ENCODE assay signal across 7 mouse cellular contexts in genomic region chr5:149319874-149320323, GRCm38 (mm10). TPM values are rescaled to one million over a fixed set of nuclear protein-coding genes. Genes with fewer than 3 reads are reported as not detected.
DNase-seq lines count a peak whose midpoint lies in the region; ATAC-seq and TF ChIP-seq lines count a peak whose summit lies in the region.

No protein-coding gene starts in this region.

- H3K4me2 ChIP-seq in lung, embryonic 16.5 days (ENCODE audit: low read depth, low read length) = peak overlapping the region; percentile 45
- H3K4me2 ChIP-seq in forebrain, postnatal 0 days (ENCODE audit: low read depth) = peak overlapping the region; percentile 29
- no peak overlapping the region for H3K4me2 ChIP-seq in limb, embryonic 15.5 days
- H3K4me2 ChIP-seq in stomach, embryonic 15.5 days = no peak overlapping the region

- H3K4me3 ChIP-seq in lung, embryonic 16.5 days (ENCODE audit: low read length) = no peak overlapping the region
- no peak overlapping the region for H3K4me3 ChIP-seq in forebrain, postnatal 0 days (ENCODE audit: low read depth, low read length)
- H3K4me3 ChIP-seq in limb, embryonic 15.5 days = 0 out of 2 replicates have a peak overlapping the region, but pooled peaks have one; percentile 4
- no peak overlapping the region for H3K4me3 ChIP-seq in stomach, embryonic 15.5 days (replicated peaks)

- peak overlapping the region; percentile 84 for H3K27ac ChIP-seq in lung, embryonic 16.5 days (ENCODE audit: low read length)
- peak overlapping the region; percentile 86 for H3K27ac ChIP-seq in forebrain, postnatal 0 days (ENCODE audit: low read depth, low read length)
- peak overlapping the region; percentile 94 for H3K27ac ChIP-seq in limb, embryonic 15.5 days
- H3K27ac ChIP-seq in stomach, embryonic 15.5 days = peak overlapping the region; percentile 88

- no peaks in the 10 kb centered on the region for H3K9me3 ChIP-seq in lung, embryonic 16.5 days (ENCODE audit: control insufficient read depth, low read length)
- no peaks in the 10 kb centered on the region for H3K9me3 ChIP-seq in forebrain, postnatal 0 days (ENCODE audit: low read length)
- no peaks in the 10 kb centered on the region for H3K9me3 ChIP-seq in limb, embryonic 15.5 days
- no peaks in the 10 kb centered on the region for H3K9me3 ChIP-seq in stomach, embryonic 15.5 days

- no peak for ATAC-seq in lung, embryonic 16.5 days (ENCODE audit: low read depth)
- ATAC-seq in forebrain, postnatal 0 days = no peak
- no peak for ATAC-seq in limb, embryonic 15.5 days (ENCODE audit: insufficient number of reproducible peaks, low FRiP score, low TSS enrichment, low read depth)
- no peak for ATAC-seq in stomach, embryonic 15.5 days (ENCODE audit: insufficient read depth, low FRiP score, low read depth)
- ATAC-seq in megakaryocyte progenitor cell, adult 5-6 weeks (replicated peaks; ENCODE audit: poor library complexity) = no peak

- no peak for TF ChIP-seq CTCF in forebrain, postnatal 0 days (IDR thresholded peaks at IDR 0.05; ENCODE audit: low read depth)

- peak overlapping the region; percentile 45 for H3K9ac ChIP-seq in lung, embryonic 16.5 days (ENCODE audit: low read length)
- peak overlapping the region; percentile 25; the same call in 1 of the 2 replicates for H3K9ac ChIP-seq in forebrain, postnatal 0 days
- H3K9ac ChIP-seq in limb, embryonic 15.5 days = no peak overlapping the region
- no peak overlapping the region for H3K9ac ChIP-seq in stomach, embryonic 15.5 days

- no peaks in the 10 kb centered on the region for H3K36me3 ChIP-seq in lung, embryonic 16.5 days (ENCODE audit: control insufficient read depth, insufficient read depth, low read length)
- no peaks in the 10 kb centered on the region for H3K36me3 ChIP-seq in forebrain, postnatal 0 days (ENCODE audit: insufficient read depth)
- no peaks in the 10 kb centered on the region for H3K36me3 ChIP-seq in limb, embryonic 15.5 days
- no peaks in the 10 kb centered on the region for H3K36me3 ChIP-seq in stomach, embryonic 15.5 days

- peaks cover 27% of the 10 kb centered on the region for H3K4me1 ChIP-seq in lung, embryonic 16.5 days (replicated peaks; ENCODE audit: control insufficient read depth, insufficient read depth, low read length)
- peaks cover 26% of the 10 kb centered on the region for H3K4me1 ChIP-seq in forebrain, postnatal 0 days (ENCODE audit: insufficient read depth)
- H3K4me1 ChIP-seq in limb, embryonic 15.5 days = peaks cover 52% of the 10 kb centered on the region
- H3K4me1 ChIP-seq in stomach, embryonic 15.5 days = peaks cover 34% of the 10 kb centered on the region

- 27% methylated on average over 9 of the region's 9 CpGs for WGBS in lung, embryonic 16.5 days
- 37% methylated on average over 9 of the region's 9 CpGs for WGBS in forebrain, postnatal 0 days
- 11% methylated on average over 9 of the region's 9 CpGs for WGBS in limb, embryonic 15.5 days
- 26% methylated on average over 9 of the region's 9 CpGs for WGBS in stomach, embryonic 15.5 days

- no peak for DNase-seq in lung, adult 18-20 months
- DNase-seq in forebrain, postnatal 0 days = no peak
- no peak for DNase-seq in spleen, postnatal 10 days (ENCODE audit: low spot score in 2 of 2)

- H3K27me3 ChIP-seq in lung, embryonic 16.5 days (ENCODE audit: control insufficient read depth, insufficient read depth, low read depth, low read length) = no peaks in the 10 kb centered on the region
- H3K27me3 ChIP-seq in forebrain, postnatal 0 days (ENCODE audit: insufficient read depth, low read length) = no peaks in the 10 kb centered on the region
- H3K27me3 ChIP-seq in limb, embryonic 15.5 days = no peaks in the 10 kb centered on the region
- no peaks in the 10 kb centered on the region for H3K27me3 ChIP-seq in stomach, embryonic 15.5 days (replicated peaks)

RNA-seq across cellular contexts. Expression of gene Alox5ap, which starts 55.3 kb away (rescaled TPM):
- polyA plus RNA-seq in lung, embryonic 16.5 days (2015; fragmentation: Nextera tagmentation; extraction: Ambion mirVana) = 22.0 and 22.9 TPM in 2 replicates
- 3.4 and 11.6 TPM in 2 replicates for total RNA-seq in forebrain, postnatal 0 days (2014; rRNA removed)
- 10.8 and 13.3 TPM in 2 replicates for polyA plus RNA-seq in forebrain, postnatal 0 days (2015; fragmentation: Nextera tagmentation; extraction: Ambion mirVana)
- 23.8 and 25.3 TPM in 2 replicates for polyA plus RNA-seq in limb, embryonic 15.5 days (2015; fragmentation: Nextera tagmentation; extraction: Ambion mirVana)
- polyA plus RNA-seq in stomach, embryonic 15.5 days (2015; fragmentation: Nextera tagmentation; extraction: Ambion mirVana) = 26.1 and 32.2 TPM in 2 replicates
- total RNA-seq in megakaryocyte progenitor cell, adult 5-6 weeks (2015) = 426 and 442 TPM in 2 replicates
- 320 and 453 TPM in 2 replicates for total RNA-seq in megakaryocyte progenitor cell, adult 5-6 weeks (2017)

Comparison
In these comparisons a context has a peak if more than half of its experiments do, and no peak if none do; other contexts are left out.
1. H3K4me2 ChIP-seq: peak in lung, embryonic 16.5 days (single experiment) and forebrain, postnatal 0 days (single experiment); none in limb, embryonic 15.5 days (single experiment) and stomach, embryonic 15.5 days (single experiment).
2. H3K9ac ChIP-seq: peak in lung, embryonic 16.5 days (single experiment) and forebrain, postnatal 0 days (single experiment); none in limb, embryonic 15.5 days (single experiment) and stomach, embryonic 15.5 days (single experiment).
3. Peak in every context shown above with its lines, with median percentiles within 50 percentile points of each other: H3K27ac ChIP-seq.